Mouse (Mus musculus) ovary, adult 2 months (tissue): ENCODE measurements around the gene Gm14326. TPM values are rescaled to one million over a fixed set of nuclear protein-coding genes. Genes with fewer than 3 reads are reported as not detected.

Source experiments
- polyA plus RNA-seq: library from polyadenylated mRNA; depleted of rRNA; stranded (reverse); fragments of >200 nt; gene quantifications from 2 replicates; pipeline ENCODE4 v1.2.3, GENCODE M21; 2012; rRNA removed

The Gm14326 gene
- polyA plus RNA-seq, result 1.7 and 1.9 TPM in 2 replicates

GRCm38 (mm10) chr2:177957145-177957544 is at the start of gene Gm14326:
Gm14326 (minus strand) TSS chr2:177957297.

GRCm38 (mm10) chr2:177925563-177926103 is 31.5 kb downstream of the Gm14326 start, which contains the start of gene Zfp972:
Zfp972 (minus strand) TSS chr2:177925613.

GRCm38 (mm10) chr2:177897046-177897578 is 60.0 kb downstream of the Gm14326 start, which contains the start of gene Gm14327:
Gm14327 (plus strand) TSS chr2:177897096.

Other genes with a start within 250 kb of the Gm14326 start
- gene Gm14322, start 198.0 kb downstream of the Gm14326 start, polyA plus RNA-seq, result 0.51 TPM in 1 of 2 replicates, not detected in the other
- 2.1 and 5.6 TPM in 2 replicates for gene Gm14325, start 117.0 kb downstream of the Gm14326 start, polyA plus RNA-seq
- gene Gm14327, start 60.2 kb downstream of the Gm14326 start, polyA plus RNA-seq, result 0.13 and 0.41 TPM in 2 replicates
- 0.66 TPM in 1 of 2 replicates, not detected in the other for gene Zfp972, start 31.7 kb downstream of the Gm14326 start, polyA plus RNA-seq
- 0.69 and 0.87 TPM in 2 replicates for gene Zfp971, start 66.0 kb upstream of the Gm14326 start, polyA plus RNA-seq
- 0.86 and 0.88 TPM in 2 replicates for gene Zfp931, start 121.2 kb upstream of the Gm14326 start, polyA plus RNA-seq
- 0.38 and 0.59 TPM in 2 replicates for gene Phactr3, start 161.7 kb upstream of the Gm14326 start, polyA plus RNA-seq